Mouse (Mus musculus) bone marrow, adult 2 months (tissue): ENCODE measurements around the gene Mat1a. TPM values are rescaled to one million over a fixed set of nuclear protein-coding genes. Genes with fewer than 3 reads are reported as not detected.

Source experiments
- H3K27ac ChIP-seq: fragments of 200-500 bp; 2 replicates; pipeline ENCODE4 v1.5.1; 2012; ENCODE audit warnings: low read depth, mild to moderate bottlenecking, control low read depth, inconsistent platforms, low read length; ENCODE audit not compliant: control insufficient read depth, poor library complexity, insufficient read depth
- H3K4me1 ChIP-seq: fragments of 200-500 bp; 2 replicates; pipeline ENCODE4 v1.6.1; 2011; ENCODE audit warnings: low read length; ENCODE audit not compliant: control insufficient read depth, insufficient read depth
- H3K4me3 ChIP-seq: fragments of 200-500 bp; replicated peaks from 2 replicates; pipeline ENCODE3; 2011; ENCODE audit warnings: mild to moderate bottlenecking, low read depth, low read length, control low read depth; ENCODE audit not compliant: control insufficient read depth
- CTCF ChIP-seq: fragments of 200-500 bp; IDR thresholded peaks from 2 replicates; pipeline ENCODE4 v1.5.1; 2011; ENCODE audit warnings: low read length, control low read depth; ENCODE audit not compliant: control insufficient read depth, insufficient read depth
- POLR2A ChIP-seq: fragments of 200-500 bp; IDR thresholded peaks from 2 replicates; pipeline ENCODE4 v1.6.1; 2011; ENCODE audit warnings: low read depth, mild to moderate bottlenecking, control low read depth, low read length, borderline replicate concordance; ENCODE audit not compliant: control insufficient read depth
- WGBS: fragments of 180-500 bp; shearing (Covaris S2); methylation state at CpG from one replicate; pipeline ENCODE4 v1.1.7; 2018; 5-methylcytosine and 5-hydroxymethylcytosine counted together
- polyA plus RNA-seq: library from polyadenylated mRNA; stranded (reverse); fragments of >200 nt; gene quantifications from 2 replicates; pipeline ENCODE4 v1.2.4, GENCODE M21; 2011; ENCODE audit warnings: low replicate concordance; ENCODE audit not compliant: missing spikeins, insufficient read depth, insufficient read length

The Mat1a gene
- polyA plus RNA-seq, 1 experiment: 7.5 TPM

DNA sequence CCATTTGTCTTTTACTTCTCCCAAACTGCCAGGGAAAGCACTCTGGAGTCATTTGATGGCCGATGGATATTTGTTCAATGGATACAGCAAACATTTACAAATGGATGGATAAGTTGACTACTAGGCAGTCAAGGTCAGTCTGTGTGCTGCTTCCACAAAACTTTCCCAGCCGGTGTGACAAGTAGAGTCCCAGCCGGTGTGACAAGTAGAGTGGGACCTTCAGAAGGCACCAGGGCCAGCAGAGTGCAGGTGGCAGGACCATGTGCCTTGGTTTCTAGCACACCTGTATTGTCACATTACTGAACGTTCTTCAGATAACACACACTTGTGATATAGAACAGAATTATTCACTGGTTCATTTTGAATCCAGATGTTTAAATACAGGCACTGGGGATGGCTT, 55.2 kb downstream of the Mat1a start:
- no peak overlapping the region for H3K27ac ChIP-seq

DNA sequence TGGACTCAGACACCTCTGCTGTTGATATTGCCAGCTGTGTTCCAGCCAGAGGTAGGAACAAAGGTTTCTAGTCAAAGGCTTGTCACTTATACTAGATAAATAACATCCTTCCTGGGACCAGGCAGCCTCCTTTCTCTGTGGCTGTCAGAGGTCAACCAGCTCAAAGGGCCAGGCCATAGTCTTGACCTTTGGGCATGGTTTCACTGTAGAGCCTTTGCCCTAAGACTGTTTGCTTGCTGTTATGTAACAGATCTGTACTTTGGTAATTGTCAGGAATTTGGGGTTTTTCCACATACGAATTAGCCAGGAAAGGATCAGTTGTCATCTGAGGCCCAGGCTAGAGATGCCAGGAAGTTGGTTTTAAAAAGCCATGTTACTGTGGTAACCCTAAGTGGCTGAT, 55.9 kb downstream of the Mat1a start:
- no peaks in the 10 kb centered on the region for H3K4me1 ChIP-seq
- TF ChIP-seq POLR2A (no peak), CTCF (no peak)
- no peak overlapping the region for H3K4me3 ChIP-seq
- 32% methylated on average over 1 of the region's 1 CpGs for WGBS
- no peak overlapping the region for H3K27ac ChIP-seq

More for the DNA sequence above, 55.2 kb downstream of the Mat1a start:
- no peak overlapping the region for H3K4me3 ChIP-seq
- TF ChIP-seq POLR2A (no peak), CTCF (no peak)
- no peaks in the 10 kb centered on the region for H3K4me1 ChIP-seq
- WGBS: 80% methylated on average over 4 of the region's 4 CpGs

DNA sequence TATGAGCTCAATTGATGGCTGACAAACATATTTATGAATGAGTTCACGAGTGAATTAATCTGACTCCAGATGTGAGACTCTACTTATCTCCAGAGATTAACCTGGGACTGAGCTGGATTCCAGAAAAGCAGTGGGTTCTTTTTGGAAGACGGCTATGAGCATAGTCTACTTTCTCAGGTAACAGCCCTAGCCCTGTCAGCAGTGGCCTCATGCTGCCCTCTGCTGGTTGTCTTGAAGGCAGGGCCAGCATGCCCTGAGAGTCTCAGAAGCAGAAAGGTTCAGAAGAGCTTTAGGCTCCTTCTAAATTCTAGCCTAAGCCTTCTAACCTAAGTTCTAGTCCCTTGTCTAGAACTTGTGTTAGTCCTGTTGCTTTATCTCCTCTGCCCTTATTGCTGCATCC, 57.8 kb downstream of the Mat1a start:
- Histone ChIP-seq H3K4me1 (no peaks in the 10 kb centered on the region), H3K27ac (no peak overlapping the region), H3K4me3 (no peak overlapping the region)
- 14% methylated on average over 2 of the region's 2 CpGs for WGBS
- TF ChIP-seq CTCF (0 out of 2 replicates have a peak, but pooled peaks have one; percentile 19), POLR2A (no peak)

DNA sequence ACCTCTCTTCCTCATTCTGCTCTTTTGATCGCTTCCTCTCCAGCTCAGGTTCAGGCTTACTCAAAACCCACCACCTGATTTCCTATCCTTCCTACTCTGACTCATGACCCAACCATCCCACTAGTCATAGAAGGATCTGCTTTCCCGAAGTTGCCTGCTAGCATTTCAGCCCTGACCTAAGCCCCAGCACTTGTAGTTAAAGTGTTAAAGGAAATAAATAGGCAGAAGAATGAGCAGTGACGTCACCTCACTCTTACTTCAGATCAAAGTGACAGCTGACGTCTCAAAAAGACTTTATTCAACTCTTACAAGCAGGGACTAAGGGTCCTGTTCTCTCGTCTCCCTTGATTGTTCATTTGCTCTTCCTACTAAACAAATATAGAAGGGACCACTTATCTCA, 62.4 kb downstream of the Mat1a start:
- Histone ChIP-seq H3K27ac (no peak overlapping the region), H3K4me3 (no peak overlapping the region), H3K4me1 (no peaks in the 10 kb centered on the region)
- TF ChIP-seq CTCF (no peak), POLR2A (no peak)
- 21% methylated on average over 5 of the region's 5 CpGs for WGBS

DNA sequence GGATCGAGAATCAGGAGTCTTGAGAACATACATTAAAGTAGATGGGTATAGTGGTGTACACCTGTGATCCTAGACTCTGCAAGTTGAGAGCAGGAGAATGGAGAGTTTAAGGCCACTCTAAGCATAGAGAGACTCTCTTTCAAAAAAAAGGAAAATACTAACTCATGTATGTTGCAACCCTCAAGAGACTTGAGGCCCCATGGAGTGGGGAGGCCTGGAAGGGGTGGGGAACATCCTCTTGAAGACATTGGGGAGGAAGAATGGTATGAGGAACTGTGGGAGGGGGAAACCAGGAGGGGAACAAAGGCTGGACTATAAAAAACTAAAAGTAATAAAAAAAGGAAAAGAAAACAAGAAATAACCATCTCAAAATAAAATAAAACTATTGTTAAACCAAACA, 63.7 kb downstream of the Mat1a start:
- 78% methylated on average over 1 of the region's 1 CpGs for WGBS
- no peak overlapping the region for H3K4me3 ChIP-seq
- H3K4me1 ChIP-seq: no peaks in the 10 kb centered on the region
- no peak overlapping the region for H3K27ac ChIP-seq
- TF ChIP-seq CTCF (no peak), POLR2A (no peak)

DNA sequence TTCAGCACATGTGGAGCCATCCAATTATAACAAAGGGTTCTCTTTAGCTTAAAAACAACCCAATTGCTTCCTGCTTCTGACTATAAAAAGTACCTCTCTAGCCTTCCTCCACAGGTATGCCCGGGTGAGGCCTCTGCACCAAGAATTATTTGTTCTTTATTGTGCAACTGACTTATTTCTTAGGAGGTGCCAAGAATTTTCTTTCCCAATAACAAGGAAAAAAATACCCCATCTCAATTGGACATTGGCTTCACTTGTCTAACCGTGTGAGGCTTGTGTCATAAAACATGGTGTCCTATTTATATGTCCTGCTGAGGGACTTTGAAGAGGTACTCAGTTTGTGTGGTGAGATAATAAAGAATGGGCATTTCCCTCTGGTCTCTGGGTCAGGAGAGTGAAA, 65.7 kb downstream of the Mat1a start:
- no peak for TF ChIP-seq POLR2A
- no peak for TF ChIP-seq CTCF
- no peaks in the 10 kb centered on the region for H3K4me1 ChIP-seq
- H3K27ac ChIP-seq: no peak overlapping the region
- no peak overlapping the region for H3K4me3 ChIP-seq
- WGBS: 74% methylated on average over 2 of the region's 2 CpGs

Other genes with a start within 250 kb of the Mat1a start
- 3.5 and 6.5 TPM in 2 replicates for gene Sh2d4b, start 211.8 kb upstream of the Mat1a start, polyA plus RNA-seq
- 23.3 and 41.2 TPM in 2 replicates for gene Tspan14, start 138.2 kb upstream of the Mat1a start, polyA plus RNA-seq
- 114 and 196 TPM in 2 replicates for gene Fam213a, start 91.2 kb upstream of the Mat1a start, polyA plus RNA-seq
- not detected in 2 replicates for gene Dydc2, start 35.8 kb upstream of the Mat1a start, polyA plus RNA-seq
- 2.5 TPM in 1 of 2 replicates, not detected in the other for gene Dydc1, start 32.1 kb upstream of the Mat1a start, polyA plus RNA-seq
- gene Sftpa1, start 26.7 kb downstream of the Mat1a start, polyA plus RNA-seq: not detected in 2 replicates
- 1.1 TPM in 1 of 2 replicates, not detected in the other for gene Mbl1, start 46.4 kb downstream of the Mat1a start, polyA plus RNA-seq
- gene Sftpd, start 80.1 kb downstream of the Mat1a start, polyA plus RNA-seq: 0.77 and 1.2 TPM in 2 replicates
- not detected in 2 replicates for gene Gm2832, start 173.8 kb downstream of the Mat1a start, polyA plus RNA-seq
- not detected in 2 replicates for gene Gm5798, start 243.6 kb downstream of the Mat1a start, polyA plus RNA-seq